Mouse (Mus musculus) hindbrain, embryonic 14.5 days (tissue): ENCODE measurements around the gene Olfr195. TPM values are rescaled to one million over a fixed set of nuclear protein-coding genes. Genes with fewer than 3 reads are reported as not detected.
"Not testable (repeated sequence)": the region's sequence is repeated elsewhere in the genome, so short reads cannot be mapped to it uniquely, and the experiment has no call there.

Source experiments
- ATAC-seq: fragments of 200-750 bp; cut with Nextera tagmentation; 2 replicates; pipeline ENCODE4 v1.8.0; 2017; ENCODE audit warnings: moderate number of reproducible peaks, mild to moderate bottlenecking, moderate TSS enrichment, moderate library complexity; ENCODE audit not compliant: low FRiP score
- DNase-seq: peaks from one replicate; pipeline ENCODE4 v3.0.0-alpha.2; 2015; ENCODE audit warnings: low spot score
- H3K27ac ChIP-seq: fragments of 300-500 bp; sonication (generic); 2 replicates; pipeline ENCODE4 v1.5.1; 2014; ENCODE audit warnings: mild to moderate bottlenecking, moderate library complexity
- H3K27me3 ChIP-seq: fragments of 300-500 bp; sonication (generic); 2 replicates; pipeline ENCODE4 v1.6.1; 2014; ENCODE audit warnings: mild to moderate bottlenecking, low read length, mixed read lengths; ENCODE audit not compliant: control insufficient read depth, insufficient read depth
- H3K36me3 ChIP-seq: fragments of 300-500 bp; sonication (generic); replicated peaks from 2 replicates; pipeline ENCODE4 v1.6.1; 2014; ENCODE audit not compliant: control insufficient read depth, insufficient read depth
- H3K4me1 ChIP-seq: fragments of 300-500 bp; sonication (generic); replicated peaks from 2 replicates; pipeline ENCODE4 v1.6.1; 2014; ENCODE audit warnings: antibody characterized with exemption, low read length, mixed read lengths; ENCODE audit not compliant: control insufficient read depth, insufficient read depth
- H3K4me2 ChIP-seq: fragments of 300-500 bp; sonication (generic); replicated peaks from 2 replicates; pipeline ENCODE4 v1.6.1; 2014; ENCODE audit warnings: mild to moderate bottlenecking, moderate library complexity
- H3K4me3 ChIP-seq: fragments of 300-500 bp; sonication (generic); replicated peaks from 2 replicates; pipeline ENCODE4 v1.5.1; 2014; ENCODE audit warnings: mild to moderate bottlenecking, low read length
- H3K9ac ChIP-seq: fragments of 300-500 bp; sonication (generic); 2 replicates; pipeline ENCODE4 v1.6.1; 2014
- H3K9me3 ChIP-seq: fragments of 300-500 bp; sonication (generic); 2 replicates; pipeline ENCODE4 v1.6.1; 2016; ENCODE audit warnings: low read length; ENCODE audit not compliant: control insufficient read depth
- WGBS: fragments of 180-500 bp; shearing (Covaris S2); extraction: QIAGEN DNeasy Blood & Tissue Kit; methylation state at CpG from one replicate; pipeline ENCODE4 v1.1.7; 2014; 5-methylcytosine and 5-hydroxymethylcytosine counted together
- polyA plus RNA-seq: library from polyadenylated mRNA; unstranded; fragments of >200 nt; fragmentation: Nextera tagmentation; extraction: Ambion mirVana; gene quantifications from 2 replicates; pipeline ENCODE4 v1.2.1, GENCODE M21; 2014

Olfr195 gene
- not detected in 2 replicates for polyA plus RNA-seq

GRCm38 (mm10) chr16:59146746-59147145, at the start of gene Olfr195:
Olfr195 (plus strand) TSS chr16:59147046.
- Histone ChIP-seq H3K27me3 (no peaks in the 10 kb centered on the region), H3K27ac (no peak within 1 kb of the TSS), H3K4me3 (no peak within 1 kb of the TSS), H3K9me3 (no peaks in the 10 kb centered on the region), H3K36me3 (no peaks in the 10 kb centered on the region), H3K4me2 (no peak within 1 kb of the TSS), H3K9ac (no peak within 1 kb of the TSS), H3K4me1 (no peaks in the 10 kb centered on the region)
- 94% methylated on average over 1 of the region's 1 CpGs for WGBS
- no peak for DNase-seq
- ATAC-seq: no peak

GRCm38 (mm10) chr16:59105312-59105711, 41.5 kb upstream of the Olfr195 start:
- no peak for ATAC-seq
- 88% methylated on average over 2 of the region's 2 CpGs for WGBS

GRCm38 (mm10) chr16:59108522-59108921, 38.3 kb upstream of the Olfr195 start:
- not testable (repeated sequence) for H3K9ac ChIP-seq, H3K4me1 ChIP-seq, ATAC-seq, H3K4me3 ChIP-seq, H3K36me3 ChIP-seq, H3K27me3 ChIP-seq, H3K4me2 ChIP-seq, DNase-seq, H3K9me3 ChIP-seq, H3K27ac ChIP-seq
- 71% methylated on average over 5 of the region's 5 CpGs for WGBS

More at GRCm38 (mm10) chr16:59105312-59105711, 41.5 kb upstream of the Olfr195 start:
- Histone ChIP-seq H3K9me3 (no peaks in the 10 kb centered on the region), H3K4me1 (no peaks in the 10 kb centered on the region), H3K9ac (no peak overlapping the region), H3K4me2 (no peak overlapping the region), H3K36me3 (no peaks in the 10 kb centered on the region), H3K4me3 (no peak overlapping the region), H3K27ac (no peak overlapping the region), H3K27me3 (no peaks in the 10 kb centered on the region)
- DNase-seq: no peak

- DNase-seq (no peak), ATAC-seq (no peak)
- Histone ChIP-seq H3K9me3 (no peaks in the 10 kb centered on the region), H3K36me3 (no peaks in the 10 kb centered on the region), H3K27ac (no peak within 1 kb of the TSS), H3K4me2 (no peak within 1 kb of the TSS), H3K4me3 (no peak within 1 kb of the TSS), H3K4me1 (no peaks in the 10 kb centered on the region), H3K27me3 (no peaks in the 10 kb centered on the region), H3K9ac (no peak within 1 kb of the TSS)
- 70% methylated on average over 1 of the region's 1 CpGs for WGBS
Observed at GRCm38 (mm10) chr16:59111781-59112180, 35.1 kb upstream of the Olfr195 start, which contains the start of gene Olfr193. Olfr193 (minus strand) TSS chr16:59111881.

- Histone ChIP-seq H3K27ac (no peak within 1 kb of the TSS), H3K36me3 (no peaks in the 10 kb centered on the region), H3K27me3 (no peaks in the 10 kb centered on the region), H3K4me2 (no peak within 1 kb of the TSS), H3K9ac (no peak within 1 kb of the TSS), H3K9me3 (no peaks in the 10 kb centered on the region), H3K4me1 (no peaks in the 10 kb centered on the region), H3K4me3 (no peak within 1 kb of the TSS)
- ATAC-seq (no peak), DNase-seq (no peak)
Observed at GRCm38 (mm10) chr16:59120969-59121368, 25.9 kb upstream of the Olfr195 start, which contains the start of gene Olfr194. Olfr194 (minus strand) TSS chr16:59121069.

- ATAC-seq (no peak), DNase-seq (no peak)
- Histone ChIP-seq H3K9me3 (no peaks in the 10 kb centered on the region), H3K4me3 (no peak overlapping the region), H3K27ac (no peak overlapping the region), H3K4me1 (no peaks in the 10 kb centered on the region), H3K36me3 (no peaks in the 10 kb centered on the region), H3K4me2 (no peak overlapping the region), H3K9ac (no peak overlapping the region), H3K27me3 (no peaks in the 10 kb centered on the region)
- 94% methylated on average over 1 of the region's 1 CpGs for WGBS
Observed at GRCm38 (mm10) chr16:59130740-59131139, 16.1 kb upstream of the Olfr195 start.

GRCm38 (mm10) chr16:59141105-59141504, 5.7 kb upstream of the Olfr195 start:
- Histone ChIP-seq H3K27ac (no peak overlapping the region), H3K4me3 (no peak overlapping the region), H3K36me3 (no peaks in the 10 kb centered on the region), H3K9me3 (no peaks in the 10 kb centered on the region), H3K9ac (no peak overlapping the region), H3K4me1 (no peaks in the 10 kb centered on the region), H3K4me2 (no peak overlapping the region), H3K27me3 (no peaks in the 10 kb centered on the region)
- ATAC-seq: no peak
- DNase-seq: no peak

GRCm38 (mm10) chr16:59151996-59152395, 5.2 kb downstream of the Olfr195 start:
- Histone ChIP-seq H3K36me3 (no peaks in the 10 kb centered on the region), H3K4me2 (no peak overlapping the region), H3K27ac (no peak overlapping the region), H3K4me1 (no peaks in the 10 kb centered on the region), H3K9ac (no peak overlapping the region), H3K27me3 (no peaks in the 10 kb centered on the region), H3K4me3 (no peak overlapping the region), H3K9me3 (no peaks in the 10 kb centered on the region)
- WGBS: 88% methylated on average over 2 of the region's 2 CpGs
- no peak for DNase-seq
- ATAC-seq: no peak

- no peak within 1 kb of the TSS for H3K4me2 ChIP-seq
- H3K9ac ChIP-seq: no peak within 1 kb of the TSS
- H3K36me3 ChIP-seq: no peaks in the 10 kb centered on the region
- DNase-seq (no peak), ATAC-seq (no peak)
- no peaks in the 10 kb centered on the region for H3K4me1 ChIP-seq
- WGBS: 76% methylated on average over 3 of the region's 3 CpGs
- H3K27ac ChIP-seq: no peak within 1 kb of the TSS
- H3K27me3 ChIP-seq: no peaks in the 10 kb centered on the region
- H3K4me3 ChIP-seq: no peak within 1 kb of the TSS
- H3K9me3 ChIP-seq: no peaks in the 10 kb centered on the region
Observed at GRCm38 (mm10) chr16:59170354-59170753, 23.5 kb downstream of the Olfr195 start, which contains the start of gene Olfr196. Olfr196 (minus strand) TSS chr16:59170454.
